Mouse (Mus musculus): ENCODE data around the gene Lce1e.
A peak's percentile ranks its signal among the peaks of the same experiment; 100 is the strongest.

The Lce1e gene

DNA sequence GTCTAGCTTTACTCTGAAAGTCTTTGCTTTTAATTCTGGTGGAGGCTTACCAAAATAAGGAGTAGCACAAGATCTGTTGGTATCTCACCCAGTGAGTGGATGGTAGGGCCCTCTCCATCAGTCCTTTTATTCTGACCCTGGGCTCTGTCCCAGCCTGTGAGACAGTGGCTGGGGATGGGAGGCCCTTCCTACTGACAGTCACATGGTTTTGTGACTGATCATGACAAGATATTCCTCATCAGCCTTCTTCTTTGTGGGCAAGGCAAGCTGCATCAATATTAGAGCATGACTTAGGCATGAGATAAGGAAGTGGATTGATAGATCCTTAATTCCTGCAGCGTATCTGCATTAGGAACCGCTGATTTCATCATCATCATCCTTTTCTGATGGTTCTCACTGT lies at the start of gene Lce1e:
Gene Lce1e (minus strand): TSS at position 101 of the 400 bp plus-strand sequence.
- DNase-seq, result no peak

DNA sequence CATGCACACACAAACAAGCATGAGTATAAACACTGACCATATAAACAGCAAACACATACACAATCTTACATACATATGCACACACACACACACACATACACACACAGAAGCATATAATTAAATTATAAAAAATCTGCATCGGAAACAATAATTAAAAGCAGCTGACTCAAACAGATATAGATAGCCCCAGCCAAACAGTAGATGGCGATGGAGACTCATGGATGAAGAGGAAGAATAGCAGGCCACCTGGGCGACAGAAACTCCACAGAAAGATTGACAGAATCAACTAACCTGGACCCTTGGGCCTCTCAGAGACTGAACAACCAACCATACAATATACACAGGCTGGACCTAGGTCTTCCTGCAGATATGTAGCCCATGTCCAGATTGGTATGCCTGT lies 44.3 kb upstream of the Lce1e start:
- no peak for DNase-seq

- DNase-seq, result no peak
Measured at GRCm38 (mm10) chr3:92752238-92752637, 43.4 kb upstream of the Lce1e start, which contains the start of gene Lce1g. Lce1g (minus strand) TSS chr3:92752338.

- no peak for DNase-seq
Measured at GRCm38 (mm10) chr3:92738996-92739395, 30.1 kb upstream of the Lce1e start, which contains the start of gene Gm38119. Gm38119 (minus strand) TSS chr3:92739096.

- no peak for DNase-seq
Measured at GRCm38 (mm10) chr3:92722631-92723030, 13.8 kb upstream of the Lce1e start.

GRCm38 (mm10) chr3:92720250-92720649 lies 11.4 kb upstream of the Lce1e start, which contains the start of gene Lce1f:
Lce1f (minus strand) TSS chr3:92720350.
- no peak for DNase-seq

DNA sequence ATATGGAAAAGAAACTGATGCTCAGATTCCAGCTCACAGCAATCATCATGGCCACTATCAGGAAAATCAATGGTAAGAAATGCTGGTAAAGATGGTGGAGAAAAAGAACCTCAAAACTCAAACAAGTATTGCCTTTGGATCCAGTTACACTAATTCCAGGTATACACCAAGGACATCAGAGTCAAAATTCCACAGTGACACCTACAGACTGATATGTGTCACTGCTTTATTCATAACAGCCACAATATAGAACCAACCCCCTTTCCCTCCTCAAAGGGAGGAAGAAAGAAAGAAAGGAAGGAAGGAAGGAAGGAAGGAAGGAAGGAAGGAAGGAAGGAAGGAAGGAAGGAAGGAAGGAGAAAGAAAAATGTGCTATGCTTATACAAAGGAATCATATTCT lies 6.2 kb upstream of the Lce1e start:
- DNase-seq, result no peak

DNA sequence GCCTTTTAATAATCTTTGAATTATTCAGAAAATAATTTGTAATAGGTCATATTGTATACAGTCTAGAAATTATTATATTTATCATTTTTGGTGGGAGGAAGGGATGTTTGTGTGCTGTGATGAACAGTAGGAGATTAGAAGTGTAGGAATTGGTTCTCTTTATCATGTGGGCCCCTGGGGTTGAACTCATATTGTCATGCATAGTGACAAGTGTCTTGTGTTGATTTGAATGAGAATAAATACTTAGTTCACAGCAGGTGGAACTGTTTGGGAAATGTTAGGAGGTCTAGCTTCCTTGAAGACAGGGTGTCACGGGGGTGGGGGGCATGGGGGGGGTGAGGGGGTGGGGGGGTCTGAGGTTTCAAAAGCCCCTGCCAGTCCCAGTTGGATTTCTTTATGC lies 14.3 kb downstream of the Lce1e start:
- no peak for DNase-seq

- DNase-seq, result no peak
Measured at GRCm38 (mm10) chr3:92691688-92692087, 17.2 kb downstream of the Lce1e start.

- DNase-seq, result peak; percentile 17
Measured at GRCm38 (mm10) chr3:92689154-92689553, 19.7 kb downstream of the Lce1e start.

DNA sequence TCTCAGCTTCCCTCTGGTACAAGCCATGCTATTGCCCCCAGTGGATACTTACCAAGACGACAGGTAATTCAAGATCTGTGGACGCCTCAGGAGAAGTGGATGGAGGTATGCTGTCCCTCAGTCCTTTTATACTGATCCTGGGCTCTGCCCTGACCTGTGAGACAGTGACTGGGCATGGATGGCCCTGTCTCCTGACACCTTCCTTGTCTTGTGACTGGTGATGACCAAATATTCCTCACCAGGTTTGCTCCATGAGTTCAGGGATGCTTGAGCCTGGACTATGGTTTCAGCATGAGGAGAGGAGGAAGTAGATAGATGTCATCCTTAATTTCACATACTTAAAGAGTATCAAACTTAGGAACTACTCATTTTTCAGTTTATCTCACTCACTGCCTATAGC lies 21.8 kb downstream of the Lce1e start, which contains the start of gene Lce1d:
Gene Lce1d (minus strand): TSS at position 101 of the 400 bp plus-strand sequence.
- no peak for DNase-seq

GRCm38 (mm10) chr3:92678947-92679346 lies 29.9 kb downstream of the Lce1e start, which contains the start of gene Lce1c:
Lce1c (plus strand) TSS chr3:92679247.
- no peak for DNase-seq

- no peak for DNase-seq
Measured at GRCm38 (mm10) chr3:92670215-92670614, 38.7 kb downstream of the Lce1e start, which contains the start of gene Lce1a2. Lce1a2 (minus strand) TSS chr3:92670315.

All from cerebellum, adult 11-12 months (tissue).